Mouse (Mus musculus) olfactory bulb, adult 2 months (tissue): ENCODE results near the gene Cyp2c23.

Experiments used
- CTCF ChIP-seq: fragments of 200-500 bp; IDR thresholded peaks from 2 replicates; pipeline ENCODE4 v1.5.1; 2012; ENCODE audit warnings: low read depth, mild to moderate bottlenecking, low read length, moderate library complexity; ENCODE audit not compliant: insufficient read depth
- POLR2A ChIP-seq: fragments of 200-500 bp; IDR thresholded peaks from 2 replicates; pipeline ENCODE4 v1.6.1; 2012; ENCODE audit warnings: mild to moderate bottlenecking, low read depth, low read length, moderate library complexity; ENCODE audit not compliant: insufficient read depth

- TF ChIP-seq POLR2A (no peak), CTCF (no peak)
Observed at GRCm38 (mm10) chr19:44030024-44030423, 1.0 kb upstream of the Cyp2c23 start.
